Mouse (Mus musculus) frontal cortex, adult (tissue): ENCODE results near the gene Tmem120b.
A peak's percentile ranks its signal among the peaks of the same experiment; 100 is the strongest.

Experiments
- ATAC-seq: cut with Nextera tagmentation; 2 replicates; pipeline ENCODE4 v1.9.2; 2017; ENCODE audit warnings: mild to moderate bottlenecking, moderate library complexity, mixed read lengths; ENCODE audit not compliant: low TSS enrichment

Gene Tmem120b

DNA sequence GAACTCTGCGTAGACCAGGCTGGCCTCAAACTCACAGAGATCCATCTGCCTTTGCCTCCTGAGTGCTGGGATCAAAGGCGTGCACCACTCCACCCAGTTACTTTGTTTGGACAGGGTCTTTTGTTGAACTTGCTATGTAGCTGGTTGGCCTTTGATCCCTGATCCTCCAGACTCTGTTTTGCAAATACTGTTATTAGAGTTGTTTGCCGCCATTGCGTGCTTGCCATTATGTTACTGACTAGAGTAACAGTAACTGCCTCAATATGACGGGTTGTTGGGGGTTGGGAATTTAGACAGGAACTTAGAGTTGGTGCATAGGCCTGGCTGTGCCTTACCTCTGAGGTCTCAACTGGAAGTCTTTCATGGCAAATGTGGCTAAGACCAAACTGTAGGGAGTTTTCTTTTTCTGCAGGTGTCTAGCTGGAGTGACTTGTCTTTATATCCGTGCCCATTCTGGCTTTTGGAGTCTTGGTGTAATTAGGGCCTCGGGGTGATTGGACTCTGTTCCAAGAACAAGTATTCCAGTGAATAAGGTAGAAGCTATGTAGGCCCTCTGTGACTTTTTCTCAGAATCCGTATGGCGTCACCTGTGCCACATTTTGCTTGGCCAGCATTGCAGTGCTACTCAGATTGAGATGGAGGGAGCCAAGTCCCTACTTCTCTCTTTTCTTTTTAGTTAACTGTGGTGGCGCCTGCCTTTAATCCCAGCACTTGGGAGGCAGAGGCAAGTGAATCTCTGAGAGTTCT, 22.5 kb downstream of the Tmem120b start:
- no peak for ATAC-seq

DNA sequence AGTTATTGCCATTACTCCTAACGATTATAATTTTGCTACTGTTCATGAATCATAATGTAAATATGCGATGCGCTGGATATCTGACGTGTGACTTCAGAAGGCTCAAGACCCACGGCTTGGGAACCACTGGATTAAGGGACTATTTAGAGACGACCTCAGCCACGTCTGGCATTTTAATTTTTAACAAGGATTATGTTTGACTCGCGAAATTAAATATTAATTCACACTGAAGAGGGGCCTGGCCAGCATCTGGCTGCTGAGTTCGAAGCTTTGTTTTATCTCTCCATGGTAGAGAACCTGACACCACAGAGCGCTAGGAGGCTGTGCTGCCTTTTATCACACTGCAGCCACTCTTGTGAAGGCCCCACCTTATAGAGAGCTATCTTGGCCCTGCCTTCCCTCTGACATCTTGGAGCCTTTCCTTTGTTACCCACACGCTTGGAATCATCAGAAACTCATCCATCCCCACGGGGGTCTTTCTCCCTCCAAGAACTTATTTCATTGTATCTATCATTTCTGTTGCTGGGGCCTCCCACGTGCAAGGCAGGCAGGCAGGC, 24.9 kb downstream of the Tmem120b start:
- ATAC-seq, result no peak

DNA sequence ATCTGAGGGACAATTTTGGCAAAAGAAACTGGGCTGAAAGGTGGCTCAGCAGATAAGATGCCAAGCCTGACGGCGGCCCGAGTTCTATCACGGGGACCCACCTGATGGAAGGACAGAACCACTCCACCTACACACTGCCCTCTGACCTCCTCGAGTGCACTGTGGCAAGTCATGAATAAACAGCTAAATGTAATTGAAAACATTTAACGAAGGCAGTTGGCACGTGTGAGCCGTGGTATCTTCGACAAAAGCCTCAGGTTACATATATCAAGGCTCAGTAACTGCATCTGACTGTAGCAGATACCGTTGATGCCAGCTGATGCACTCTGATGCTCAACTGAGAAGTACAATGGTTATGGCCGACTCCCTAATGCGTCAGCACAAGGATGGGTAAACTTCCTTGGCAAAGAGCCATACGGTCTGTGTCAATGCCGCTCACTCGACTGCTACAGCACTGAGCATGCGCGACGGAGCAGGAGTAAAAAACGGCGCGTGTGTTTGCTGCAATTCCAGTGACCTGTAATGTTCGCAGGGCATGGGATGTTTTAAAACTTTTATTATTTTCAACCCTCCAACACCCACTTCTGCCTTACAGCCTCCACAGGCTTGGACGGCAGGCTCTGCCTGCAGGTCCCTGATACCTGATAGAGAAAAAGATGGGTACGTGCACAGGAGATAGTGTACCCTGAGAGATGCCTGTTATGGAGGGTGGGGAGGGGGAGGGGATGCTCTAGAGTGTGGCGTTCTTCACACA, 26.2 kb downstream of the Tmem120b start:
- no peak for ATAC-seq

DNA sequence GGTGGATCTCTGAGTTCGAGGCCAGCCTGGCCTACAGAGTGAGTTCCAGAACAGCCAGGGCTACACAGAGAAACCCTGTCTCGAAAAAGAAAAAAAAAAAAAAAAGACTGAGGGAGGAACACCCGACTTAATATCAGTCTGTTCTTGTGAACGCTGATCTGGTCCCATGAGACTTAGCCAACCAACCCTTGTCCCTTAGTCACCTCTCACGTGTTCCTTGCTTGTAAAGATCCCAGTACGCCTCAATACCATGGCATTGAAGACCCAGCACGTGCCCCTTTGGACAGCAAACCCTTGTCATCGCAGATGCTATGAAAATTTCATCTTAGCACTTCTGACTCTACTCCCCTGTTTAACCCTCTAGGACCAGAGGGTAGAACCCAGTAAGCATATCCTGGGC, 28.1 kb downstream of the Tmem120b start:
- no peak for ATAC-seq

DNA sequence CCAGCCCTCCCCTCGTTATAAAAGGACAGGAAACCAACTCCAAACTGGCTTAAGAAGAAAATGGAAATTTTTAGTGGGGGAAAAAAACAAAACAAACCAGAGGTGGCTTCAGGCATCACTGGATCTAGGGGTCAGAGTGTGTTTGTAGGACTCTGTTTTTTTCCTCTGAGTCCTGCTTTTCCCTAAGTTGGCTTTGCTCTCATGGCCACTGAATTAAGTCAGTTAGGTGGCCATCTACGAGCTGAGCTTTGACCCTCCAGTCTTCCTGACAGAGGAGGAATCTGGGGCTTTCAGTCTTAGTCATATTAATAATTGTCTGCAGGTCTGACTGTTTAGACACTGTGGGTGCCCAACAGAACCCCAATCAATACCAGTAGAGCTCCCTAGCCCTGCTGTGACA, 30.3 kb downstream of the Tmem120b start:
- no peak for ATAC-seq

DNA sequence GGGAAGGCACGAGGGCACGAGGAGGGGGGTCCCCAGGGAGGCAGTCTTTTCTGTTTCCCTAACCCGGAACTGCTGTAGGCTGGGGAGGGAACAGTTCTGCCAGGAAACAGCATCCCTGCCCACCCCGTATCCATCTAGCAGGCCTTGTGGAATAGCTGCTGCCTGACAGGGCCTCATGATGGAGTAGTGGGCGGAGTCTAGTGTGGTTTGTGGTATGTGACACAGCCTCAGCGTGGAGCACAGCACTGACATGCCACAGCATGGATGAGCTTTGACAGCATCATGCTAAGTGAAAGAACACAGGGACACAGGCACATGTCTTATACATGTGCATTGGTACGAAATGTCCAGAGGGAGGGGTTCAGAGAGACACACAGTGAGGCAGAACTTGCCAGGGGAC, 34.2 kb downstream of the Tmem120b start:
- ATAC-seq, result no peak

DNA sequence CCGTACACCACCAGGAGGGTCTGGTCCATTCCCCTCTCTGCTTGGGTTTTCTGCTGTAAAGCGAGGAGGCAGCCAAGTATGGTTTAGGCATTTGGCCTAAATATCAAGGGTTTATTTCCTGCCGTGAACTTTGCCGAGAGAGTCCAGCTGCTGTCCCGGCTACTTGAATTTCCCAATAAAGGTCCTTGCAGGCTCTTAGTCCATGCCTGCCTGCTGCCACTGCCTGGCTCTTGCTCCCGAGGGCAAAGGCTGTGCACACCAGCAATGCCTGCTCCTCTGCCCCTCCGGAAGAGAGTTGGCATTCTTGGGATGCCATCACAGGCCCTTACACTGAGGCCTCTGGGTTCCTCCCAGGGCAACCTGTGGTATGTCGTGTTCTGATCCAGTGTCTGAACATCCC, 35.3 kb downstream of the Tmem120b start:
- no peak for ATAC-seq

DNA sequence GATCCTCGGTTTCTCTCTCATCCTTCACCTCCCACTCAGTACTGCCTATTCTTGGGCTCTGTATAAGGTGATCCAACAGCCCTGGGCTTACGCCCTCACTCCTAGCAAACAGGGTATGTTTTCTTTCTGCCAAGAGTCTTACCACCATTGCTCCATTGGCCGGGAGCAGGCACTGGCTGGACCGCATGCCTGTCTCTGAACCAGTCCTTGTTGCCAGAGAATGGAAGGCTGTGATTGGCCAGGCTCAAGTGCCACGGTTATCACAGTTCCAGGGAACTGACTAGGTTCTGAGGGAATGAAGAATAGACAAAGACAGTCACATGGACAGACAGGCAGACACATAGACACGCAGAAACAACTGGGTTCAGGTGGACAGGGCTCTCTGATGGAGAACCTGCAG, 36.6 kb downstream of the Tmem120b start:
- no peak for ATAC-seq

DNA sequence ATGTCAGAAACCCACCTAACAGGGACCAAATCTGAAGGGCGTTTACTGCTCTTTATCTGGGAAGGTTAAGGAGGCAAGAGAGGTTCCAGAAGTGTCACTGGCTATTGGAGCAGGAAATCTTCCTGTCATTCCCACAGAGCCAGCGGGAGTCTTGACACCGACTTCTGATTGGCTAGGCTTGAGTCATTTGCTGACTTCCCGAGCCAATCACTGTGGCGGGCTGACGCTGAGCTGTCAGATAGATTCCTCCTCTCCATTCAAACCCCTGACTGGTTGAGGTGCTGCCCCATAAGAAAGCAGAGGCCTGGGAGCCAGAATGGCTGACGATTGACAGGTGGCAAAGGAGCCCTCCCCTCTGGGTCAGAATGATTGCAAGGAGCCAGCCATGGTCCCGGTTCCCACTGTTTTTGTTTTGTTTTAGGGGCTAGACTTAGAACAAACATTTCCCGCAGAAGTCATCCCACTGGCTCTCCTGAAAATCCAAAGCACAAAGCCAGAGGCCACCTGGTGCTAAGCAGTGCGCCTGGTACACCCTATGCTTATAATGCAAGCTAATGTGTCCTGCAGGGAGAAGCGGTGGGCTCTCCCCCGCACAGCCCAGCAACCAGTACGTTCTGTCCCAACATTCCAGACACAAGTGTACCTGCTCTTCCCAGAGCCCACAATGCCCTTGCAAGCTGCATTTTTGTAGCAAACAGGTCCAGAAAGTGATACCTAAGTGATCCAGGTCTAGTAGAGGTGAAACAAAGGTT, 41.4 kb downstream of the Tmem120b start:
- ATAC-seq, result peak; percentile 96

DNA sequence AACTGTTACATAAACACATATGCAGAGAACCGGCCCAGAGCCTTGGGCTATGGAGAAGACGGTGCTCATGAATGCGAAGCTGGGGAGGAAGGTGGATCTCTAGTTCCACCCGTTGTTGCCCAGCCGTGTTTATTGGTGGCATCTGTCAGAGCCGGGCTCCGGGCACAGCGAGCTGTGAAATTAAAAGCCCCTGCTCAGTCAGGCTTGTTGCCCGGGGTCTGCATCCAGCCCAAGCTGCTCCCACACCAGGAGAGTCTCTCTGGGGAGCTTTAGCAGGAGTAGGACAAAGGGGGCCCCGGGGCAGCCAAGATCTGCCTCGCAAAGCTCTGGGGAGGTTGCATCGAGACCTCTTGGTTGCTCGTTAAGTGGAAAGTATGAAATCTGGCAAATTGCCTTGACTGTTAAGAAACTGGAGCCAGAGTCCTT, 42.1 kb downstream of the Tmem120b start:
- ATAC-seq, result 0 out of 2 replicates have a peak, but pooled peaks have one; percentile 35

DNA sequence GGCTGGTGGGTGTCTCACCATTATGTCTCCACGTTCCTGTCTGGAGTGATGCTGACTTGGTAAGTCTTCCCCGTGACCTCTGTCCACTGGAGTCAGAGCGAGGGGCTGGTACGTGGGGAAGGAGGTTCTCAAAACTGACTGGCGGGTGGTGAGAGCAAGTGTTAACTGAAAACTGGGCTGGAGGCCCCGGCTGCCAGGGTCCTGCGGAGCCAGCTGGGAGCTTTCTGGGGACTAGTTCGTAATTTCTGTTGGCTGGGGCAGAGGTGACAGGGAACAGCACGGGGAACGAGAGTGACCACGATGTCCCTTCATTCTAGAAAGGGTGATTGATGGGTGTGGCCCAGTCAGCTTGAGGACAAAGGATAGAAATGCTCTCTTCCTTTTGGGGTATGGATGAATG, 45.9 kb downstream of the Tmem120b start:
- ATAC-seq, result no peak

DNA sequence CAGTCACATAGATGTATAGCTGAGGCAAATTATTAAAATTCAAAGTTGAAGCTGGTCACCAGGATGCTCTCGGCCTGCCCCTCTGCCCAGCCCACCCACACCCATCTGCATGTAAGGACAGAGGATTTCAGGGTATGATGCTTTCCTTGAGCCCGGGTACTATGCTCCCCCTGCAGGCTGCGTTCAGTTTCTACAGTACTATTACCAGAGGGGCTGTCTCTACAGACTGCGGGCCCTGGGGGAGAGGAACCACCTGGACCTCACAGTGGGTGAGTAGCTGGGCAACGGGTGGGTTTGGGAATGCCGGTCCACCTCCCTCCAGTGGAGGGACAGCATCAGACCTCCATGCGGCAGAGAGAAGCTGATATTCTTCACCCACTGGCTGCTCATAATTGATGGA, 46.7 kb downstream of the Tmem120b start:
- peak; percentile 53; the same call in 1 of the 2 replicates for ATAC-seq

DNA sequence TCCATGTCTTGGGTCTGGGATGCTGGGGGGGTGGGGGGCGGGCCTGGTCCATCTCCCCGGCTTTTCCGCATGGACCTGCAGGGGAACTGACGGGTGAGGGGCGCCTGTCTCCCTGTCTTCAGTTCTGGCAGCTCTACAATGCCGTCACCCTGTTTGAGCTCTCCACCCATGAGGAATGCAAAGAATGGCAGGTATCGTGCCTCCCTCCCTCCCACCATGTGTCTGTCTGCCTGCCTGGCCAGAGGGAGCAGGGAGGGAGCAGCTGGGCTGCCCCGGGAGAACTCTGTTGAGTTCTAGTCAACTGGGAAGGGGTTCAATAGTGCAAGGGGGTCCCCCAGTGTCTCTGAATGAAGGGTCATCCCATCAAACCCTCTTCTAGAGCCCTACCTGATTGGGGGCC, 47.9 kb downstream of the Tmem120b start:
- ATAC-seq, result no peak

DNA sequence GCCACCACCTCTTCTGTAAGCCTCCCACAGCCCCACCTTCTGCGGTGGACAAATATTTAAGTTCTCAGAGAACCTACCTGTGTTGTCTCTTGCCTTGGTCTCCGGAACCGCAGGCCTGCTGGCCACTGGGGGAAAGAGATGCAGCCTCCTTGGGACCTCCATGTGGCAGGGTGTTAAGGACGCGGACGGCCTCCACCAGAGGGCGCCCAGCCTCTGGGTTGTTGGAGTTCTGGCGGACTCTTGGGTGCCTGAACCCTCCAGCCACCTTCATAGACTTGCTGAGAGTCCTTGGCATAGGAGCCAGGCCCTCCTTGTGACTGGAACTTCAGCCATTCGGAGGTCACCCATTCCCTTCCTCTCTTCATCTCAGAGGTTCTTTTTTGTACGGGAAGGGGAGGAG, 49.0 kb downstream of the Tmem120b start:
- peak; percentile 64; the same call in 1 of the 2 replicates for ATAC-seq

DNA sequence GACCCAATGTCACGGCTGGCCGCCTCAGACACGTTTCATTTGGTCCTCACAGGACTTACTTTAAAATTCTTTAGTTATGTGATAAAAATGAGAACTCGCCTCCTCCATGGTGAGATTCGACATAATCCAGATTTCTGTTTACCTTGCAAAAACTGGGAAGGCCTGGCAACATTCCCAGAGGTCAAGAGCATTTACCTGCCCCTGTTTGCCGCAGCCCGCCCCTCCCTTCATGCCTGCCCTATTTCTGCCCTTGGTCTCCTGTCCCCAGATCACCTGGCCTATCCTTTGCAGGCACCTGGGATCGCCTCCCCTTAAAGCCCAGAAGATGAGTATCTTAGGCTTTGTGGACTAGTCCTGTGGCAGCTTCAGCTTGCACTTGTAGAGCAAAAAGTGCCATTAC, 49.6 kb downstream of the Tmem120b start:
- ATAC-seq, result no peak

DNA sequence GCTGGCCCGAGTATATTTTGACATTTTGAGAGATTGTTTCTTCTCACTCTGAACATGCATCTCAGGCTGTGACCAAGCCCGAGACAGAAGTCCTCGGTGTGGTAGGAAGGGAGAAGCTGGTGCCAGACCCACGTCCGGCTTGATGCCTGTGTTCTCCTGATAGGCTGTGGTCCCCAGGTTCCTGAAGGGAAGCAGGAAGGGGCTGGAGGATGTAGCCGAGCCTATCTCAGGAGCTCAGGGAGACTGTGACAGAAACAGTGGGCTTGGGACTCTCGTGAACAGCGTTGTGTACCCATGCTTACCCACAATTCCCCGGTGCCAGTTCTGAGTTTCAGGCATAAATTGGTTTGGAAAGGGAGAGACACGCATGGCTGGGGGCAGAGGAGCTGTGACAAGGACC, 50.6 kb downstream of the Tmem120b start:
- ATAC-seq, result no peak

DNA sequence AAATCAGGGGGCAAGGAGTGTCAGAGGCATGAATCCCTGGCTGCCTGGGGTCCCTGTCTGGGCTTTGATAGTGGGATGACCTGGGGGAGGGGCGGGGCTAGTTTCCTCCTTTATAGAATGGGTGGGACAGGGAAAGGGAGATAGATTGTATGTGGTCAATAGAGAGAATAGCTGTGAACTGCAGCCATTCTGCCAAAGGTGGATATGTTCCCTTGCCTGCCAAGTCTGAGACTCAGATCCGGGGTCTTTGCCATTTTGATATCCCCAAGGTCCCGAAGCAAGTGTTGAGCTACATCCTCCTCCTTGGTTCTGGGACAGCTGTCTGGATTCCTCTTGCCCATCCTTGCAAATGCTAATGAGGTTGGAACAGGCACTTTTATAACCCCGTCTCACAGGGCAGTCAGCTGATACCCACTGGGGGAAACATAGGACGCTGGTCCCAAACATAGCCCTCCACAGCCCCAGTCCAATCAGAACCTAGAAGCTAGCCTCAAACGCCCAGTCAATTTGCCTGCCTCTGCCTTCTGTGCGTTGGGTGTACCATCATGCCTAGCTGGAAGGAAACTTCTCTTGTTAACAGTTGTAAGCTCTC, 52.5 kb downstream of the Tmem120b start:
- ATAC-seq, result no peak

DNA sequence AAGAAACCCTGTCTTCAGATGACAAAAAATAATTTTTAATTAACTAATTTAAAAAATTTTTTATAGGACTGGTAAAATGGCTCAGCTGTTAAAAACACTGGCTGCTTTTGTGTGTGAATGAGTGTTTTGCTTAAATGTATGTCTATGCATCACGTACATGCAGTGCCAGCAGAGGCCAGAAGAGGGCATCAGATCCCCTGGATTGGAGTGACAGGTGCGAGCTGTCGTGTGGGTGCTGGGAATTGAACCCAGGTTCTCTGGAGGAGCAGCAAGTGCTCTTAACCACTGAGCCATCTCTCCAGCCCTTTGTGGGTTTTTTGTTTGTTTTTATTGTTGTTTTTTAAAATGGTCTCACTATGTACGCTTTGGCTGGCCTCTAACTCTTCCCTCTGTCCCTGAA, 54.0 kb downstream of the Tmem120b start:
- no peak for ATAC-seq

DNA sequence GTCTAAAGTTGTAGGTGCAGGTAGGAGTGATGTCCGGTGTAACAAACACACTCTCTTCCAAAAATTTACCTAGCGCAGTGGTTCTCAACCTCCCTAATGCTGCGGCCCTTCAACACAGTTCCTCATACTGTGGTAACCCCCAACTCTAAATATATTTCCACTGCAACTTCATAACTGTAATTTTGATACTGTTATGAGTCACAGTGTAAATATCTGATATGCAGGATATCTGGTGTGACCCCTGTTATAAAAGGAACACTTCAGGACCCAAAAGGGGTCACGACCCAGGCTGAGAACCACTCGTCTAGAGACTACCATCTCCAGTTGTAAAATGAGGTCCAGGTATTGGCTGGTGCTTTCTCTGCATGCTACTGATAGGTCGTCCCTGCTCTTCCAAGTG, 56.9 kb downstream of the Tmem120b start:
- no peak for ATAC-seq

DNA sequence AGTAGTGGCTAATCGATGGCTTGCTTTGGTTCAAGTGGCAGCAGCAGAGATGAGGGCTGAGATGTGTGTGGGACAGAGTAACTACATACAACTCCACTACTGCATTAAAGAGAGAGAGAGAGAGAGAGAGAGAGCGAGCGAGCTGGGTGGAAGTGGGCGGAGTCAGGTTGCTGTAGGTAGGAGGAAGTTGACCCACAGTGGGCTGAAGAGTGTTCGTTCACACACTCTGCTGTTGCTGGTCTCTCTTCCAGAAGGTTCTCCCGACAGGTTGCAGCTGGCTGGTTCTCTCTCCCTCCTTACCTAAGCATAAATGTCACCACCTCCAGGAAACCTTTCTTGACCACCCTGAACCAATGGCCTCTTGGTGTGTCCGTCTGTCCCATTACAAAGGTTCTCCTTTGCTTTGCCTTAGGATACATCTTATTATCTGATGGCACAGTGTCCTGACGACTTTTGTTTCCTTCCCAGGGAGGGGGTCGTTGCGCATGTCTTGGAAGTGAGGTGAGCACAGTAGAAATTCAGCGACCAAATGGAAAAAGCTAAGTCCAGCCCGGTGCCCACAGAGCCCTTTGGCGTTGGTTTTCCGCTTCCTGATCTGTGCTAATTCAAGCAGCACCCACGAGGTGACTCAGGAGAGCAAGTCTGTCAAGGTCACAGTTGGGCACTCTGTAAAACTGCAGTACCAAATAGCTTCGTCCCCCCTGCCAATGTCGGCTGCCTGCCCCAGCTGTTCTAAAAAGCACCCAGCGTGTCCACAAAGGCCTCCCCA, 57.6 kb downstream of the Tmem120b start:
- ATAC-seq, result no peak

DNA sequence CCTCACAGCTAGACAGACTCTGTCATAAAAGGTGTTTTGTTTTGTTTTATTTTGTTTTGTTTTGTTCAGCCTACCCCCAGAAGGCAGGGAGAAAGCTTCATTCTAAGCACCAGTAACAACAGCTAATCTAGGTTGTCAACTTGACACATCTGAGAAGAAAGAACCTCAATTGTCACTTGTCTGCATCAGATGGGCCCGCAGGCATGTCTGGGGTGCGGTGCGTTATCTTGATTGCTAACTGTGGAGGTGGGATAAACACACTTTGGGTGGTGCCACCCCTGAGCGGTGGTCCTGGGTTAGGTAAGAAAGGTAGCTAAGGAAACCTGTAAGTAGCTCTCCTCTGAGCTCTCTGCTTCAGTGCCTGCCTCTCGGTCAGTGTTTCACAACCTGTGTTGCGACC, 58.8 kb downstream of the Tmem120b start:
- no peak for ATAC-seq
